Mouse (Mus musculus): ENCODE results near the gene Rsbn1l.

DNA sequence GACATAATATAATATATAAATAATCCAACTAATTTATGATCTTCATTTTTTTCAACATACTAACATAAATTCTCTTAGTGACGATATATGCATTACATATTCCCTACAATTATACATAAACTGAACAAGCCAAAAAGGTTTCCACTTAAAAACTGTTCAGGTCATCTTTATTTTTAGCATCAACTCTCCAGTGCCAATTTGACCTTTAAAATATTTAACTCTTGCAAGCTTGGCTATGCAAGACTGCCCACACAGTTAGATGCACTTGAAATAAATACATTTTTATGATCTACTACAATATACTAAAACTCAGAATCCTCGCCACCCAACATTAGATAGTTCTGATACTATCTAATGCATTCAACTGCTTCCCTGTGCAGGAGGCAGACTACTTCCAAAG is 75.8 kb downstream of the Rsbn1l start:
- no peak for TF ChIP-seq GATA1 (IDR thresholded peaks at IDR 0.05; ENCODE audit: low read length)
- TF ChIP-seq TAL1 (IDR thresholded peaks at IDR 0.05; ENCODE audit: low read length): no peak
